Mouse (Mus musculus) thymus, adult 2 months (tissue): ENCODE data around the gene Tex9.

Experiments
- CTCF ChIP-seq: fragments of 200-500 bp; IDR thresholded peaks from 2 replicates; pipeline ENCODE4 v1.5.1; 2012; ENCODE audit warnings: mild to moderate bottlenecking, control low read depth, low read length, moderate library complexity, borderline replicate concordance; ENCODE audit not compliant: control insufficient read depth, poor library complexity, insufficient read depth; ENCODE audit errors: extremely low read depth
- POLR2A ChIP-seq: fragments of 200-500 bp; IDR thresholded peaks from 2 replicates; pipeline ENCODE4 v1.6.1; 2012; ENCODE audit warnings: mild to moderate bottlenecking, low read length, control low read depth, moderate library complexity; ENCODE audit not compliant: control insufficient read depth, poor library complexity, insufficient read depth; ENCODE audit errors: extremely low read depth

DNA sequence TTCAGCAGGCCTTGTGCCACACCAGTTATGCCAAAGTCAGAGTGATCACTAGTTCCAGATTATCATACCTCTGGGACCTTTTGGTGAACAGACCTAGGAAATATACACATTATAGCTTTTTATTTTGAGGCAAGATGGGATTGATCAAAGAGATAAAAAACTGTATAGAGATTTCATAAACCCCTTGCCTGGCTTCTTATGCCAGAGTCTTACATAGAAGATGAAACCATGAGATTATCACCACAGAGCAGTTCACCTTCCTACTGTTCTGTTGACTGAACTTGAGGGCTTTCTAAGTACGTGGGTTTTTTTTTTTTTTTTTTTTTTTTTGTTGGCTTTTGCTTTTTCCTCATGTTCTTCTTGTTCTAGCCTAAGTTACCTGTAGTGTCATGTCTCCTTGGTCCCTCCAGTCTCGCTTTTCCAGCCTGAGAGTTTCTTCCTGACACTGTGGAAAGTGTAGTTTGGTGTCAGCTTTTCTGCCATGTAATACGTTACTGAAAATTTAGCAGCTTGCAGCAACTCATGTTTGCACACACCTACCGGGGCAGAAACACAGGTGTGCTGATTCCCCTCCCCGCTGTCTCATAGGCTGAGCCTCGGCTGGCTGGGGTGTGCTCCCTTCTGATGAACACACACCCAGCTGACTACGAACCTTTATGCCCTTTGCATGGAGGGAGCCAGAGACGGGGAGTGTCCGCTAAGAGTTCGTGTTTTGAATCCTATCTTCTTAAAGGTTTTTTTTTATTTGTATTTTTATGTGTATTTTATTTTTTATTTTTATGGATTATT, 49.9 kb downstream of the Tex9 start:
- TF ChIP-seq POLR2A = no peak
- no peak for TF ChIP-seq CTCF
